Mouse (Mus musculus) stomach, embryonic 16.5 days (tissue): Measurements from ENCODE around the gene Ldhc. TPM values are rescaled to one million over a fixed set of nuclear protein-coding genes. Genes with fewer than 3 reads are reported as not detected.
A peak's percentile ranks its signal among the peaks of the same experiment; 100 is the strongest.
"Not testable (repeated sequence)": the region's sequence is repeated elsewhere in the genome, so short reads cannot be mapped to it uniquely, and the experiment has no call there.

Experiments
- ATAC-seq: fragments of 200-750 bp; cut with Nextera tagmentation; 2 replicates; pipeline ENCODE4 v1.8.0; 2017; ENCODE audit warnings: moderate number of reproducible peaks, moderate TSS enrichment; ENCODE audit not compliant: insufficient read depth, low FRiP score
- H3K27ac ChIP-seq: fragments of 300-500 bp; sonication (generic); 2 replicates; pipeline ENCODE4 v1.5.1; 2014; ENCODE audit warnings: low read length
- H3K27me3 ChIP-seq: fragments of 300-500 bp; sonication (generic); 2 replicates; pipeline ENCODE4 v1.6.1; 2014; ENCODE audit warnings: low read length, control low read depth, mixed read lengths; ENCODE audit not compliant: control insufficient read depth, insufficient read depth
- H3K36me3 ChIP-seq: fragments of 300-500 bp; sonication (generic); 2 replicates; pipeline ENCODE4 v1.6.1; 2014; ENCODE audit warnings: low read length; ENCODE audit not compliant: control insufficient read depth, insufficient read depth
- H3K4me1 ChIP-seq: fragments of 300-500 bp; sonication (generic); 2 replicates; pipeline ENCODE4 v1.6.1; 2014; ENCODE audit warnings: low read length, control low read depth, mixed read lengths; ENCODE audit not compliant: control insufficient read depth, insufficient read depth
- H3K4me2 ChIP-seq: fragments of 300-500 bp; sonication (generic); 2 replicates; pipeline ENCODE4 v1.6.1; 2014; ENCODE audit warnings: low read depth, low read length, mixed read lengths
- H3K4me3 ChIP-seq: fragments of 300-500 bp; sonication (generic); replicated peaks from 2 replicates; pipeline ENCODE4 v1.5.1; 2014; ENCODE audit warnings: mild to moderate bottlenecking, low read length
- H3K9ac ChIP-seq: fragments of 300-500 bp; sonication (generic); 2 replicates; pipeline ENCODE4 v1.6.1; 2014; ENCODE audit warnings: low read length
- H3K9me3 ChIP-seq: fragments of 300-500 bp; sonication (generic); replicated peaks from 2 replicates; pipeline ENCODE4 v1.6.1; 2016; ENCODE audit warnings: low read length, control low read depth; ENCODE audit not compliant: control insufficient read depth
- WGBS: fragments of 180-500 bp; shearing (Covaris S2); extraction: QIAGEN DNeasy Blood & Tissue Kit; methylation state at CpG from one replicate; pipeline ENCODE4 v1.1.7; 2014; 5-methylcytosine and 5-hydroxymethylcytosine counted together
- polyA plus RNA-seq: library from polyadenylated mRNA; unstranded; fragments of >200 nt; fragmentation: Nextera tagmentation; extraction: Ambion mirVana; gene quantifications from 2 replicates; pipeline ENCODE4 v1.2.1, GENCODE M21; 2015

The Ldhc gene
- polyA plus RNA-seq, 1 experiment from 2014 or later: not detected

DNA sequence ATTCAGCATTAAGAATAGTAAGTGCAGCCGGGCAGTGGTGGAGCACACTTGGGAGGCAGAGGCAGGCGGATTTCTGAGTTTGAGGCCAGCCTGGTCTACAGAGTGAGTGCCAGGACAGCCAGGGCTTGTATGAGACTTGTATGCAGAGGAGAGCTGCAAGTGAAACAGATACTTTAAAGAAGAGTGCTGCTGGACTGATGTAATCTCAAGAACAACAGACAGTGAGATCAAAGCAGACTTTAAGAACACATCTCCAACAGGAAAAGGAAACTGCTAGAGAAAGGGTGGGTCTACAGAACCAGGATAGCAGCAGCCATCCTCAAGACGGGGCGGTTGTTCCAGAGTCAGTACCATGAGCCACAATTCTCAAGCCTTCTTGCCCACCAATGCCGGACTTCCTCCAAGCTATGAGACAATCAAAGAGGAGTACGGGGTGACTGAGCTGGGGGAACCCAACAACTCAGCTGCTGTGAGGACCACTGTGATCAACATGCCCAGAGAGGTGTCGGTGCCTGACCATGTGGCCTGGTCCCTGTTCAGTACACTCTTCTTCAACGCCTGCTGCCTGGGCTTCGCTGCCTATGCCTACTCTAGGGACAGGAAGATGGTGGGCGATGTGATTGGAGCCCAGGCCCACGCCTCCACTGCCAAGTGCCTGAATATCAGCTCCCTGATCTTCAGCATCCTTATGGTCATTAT is 28.7 kb upstream of the Ldhc start:
- H3K36me3 ChIP-seq, H3K27me3 ChIP-seq, H3K9ac ChIP-seq, ATAC-seq, H3K4me1 ChIP-seq, H3K4me2 ChIP-seq, H3K27ac ChIP-seq, H3K9me3 ChIP-seq, H3K4me3 ChIP-seq: not testable (repeated sequence)
- 88% methylated on average over 11 of the region's 11 CpGs for WGBS

- H3K4me2 ChIP-seq: no peak overlapping the region
- no peaks in the 10 kb centered on the region for H3K9me3 ChIP-seq
- peak; percentile 77 for ATAC-seq
- peaks cover 13% of the 10 kb centered on the region for H3K4me1 ChIP-seq
- no peak overlapping the region for H3K4me3 ChIP-seq
- H3K9ac ChIP-seq: no peak overlapping the region
- H3K27me3 ChIP-seq: no peaks in the 10 kb centered on the region
- 55% methylated on average over 6 of the region's 6 CpGs for WGBS
- H3K36me3 ChIP-seq: no peaks in the 10 kb centered on the region
- peak overlapping the region; percentile 21; the same call in 1 of the 2 replicates for H3K27ac ChIP-seq
Observed at GRCm38 (mm10) chr7:46833266-46833665, 27.7 kb upstream of the Ldhc start.

DNA sequence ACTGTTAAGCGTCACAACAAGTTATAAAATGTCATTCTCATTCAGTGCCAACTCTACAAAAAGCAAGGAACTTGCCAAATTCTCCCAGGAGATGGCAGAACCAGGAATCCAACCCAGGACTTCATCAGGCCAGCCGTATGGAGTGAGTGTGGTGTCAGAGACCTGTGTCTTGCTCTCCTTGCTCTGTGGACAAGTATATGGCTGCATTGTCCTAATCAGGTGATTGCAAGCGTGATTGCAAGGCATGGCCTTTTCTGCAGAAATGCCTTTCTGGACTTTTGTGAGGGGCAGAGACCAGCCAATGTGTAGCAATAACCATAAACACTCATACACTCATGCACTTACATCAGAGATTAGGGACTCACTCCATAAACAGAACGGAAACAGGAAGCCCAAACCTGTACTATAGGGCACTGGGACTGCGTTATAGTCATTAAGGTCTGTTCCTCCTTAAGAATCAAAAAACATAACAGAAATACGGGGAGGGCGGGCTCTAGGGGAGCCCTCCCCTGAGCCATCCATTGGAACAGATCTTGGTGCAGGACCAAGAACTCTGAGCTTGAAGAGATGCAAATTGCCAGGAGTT is 27.2 kb upstream of the Ldhc start:
- whole genome bisulfite sequencing: 73% methylated on average over 7 of the region's 7 CpGs
- H3K4me2 ChIP-seq: no peak overlapping the region
- no peaks in the 10 kb centered on the region for H3K36me3 ChIP-seq
- H3K4me3 ChIP-seq: no peak overlapping the region
- no peaks in the 10 kb centered on the region for H3K9me3 ChIP-seq
- H3K4me1 ChIP-seq: peaks cover 17% of the 10 kb centered on the region
- H3K27ac ChIP-seq: peak overlapping the region; percentile 21; the same call in 1 of the 2 replicates
- H3K9ac ChIP-seq: no peak overlapping the region
- no peak for ATAC-seq
- no peaks in the 10 kb centered on the region for H3K27me3 ChIP-seq

DNA sequence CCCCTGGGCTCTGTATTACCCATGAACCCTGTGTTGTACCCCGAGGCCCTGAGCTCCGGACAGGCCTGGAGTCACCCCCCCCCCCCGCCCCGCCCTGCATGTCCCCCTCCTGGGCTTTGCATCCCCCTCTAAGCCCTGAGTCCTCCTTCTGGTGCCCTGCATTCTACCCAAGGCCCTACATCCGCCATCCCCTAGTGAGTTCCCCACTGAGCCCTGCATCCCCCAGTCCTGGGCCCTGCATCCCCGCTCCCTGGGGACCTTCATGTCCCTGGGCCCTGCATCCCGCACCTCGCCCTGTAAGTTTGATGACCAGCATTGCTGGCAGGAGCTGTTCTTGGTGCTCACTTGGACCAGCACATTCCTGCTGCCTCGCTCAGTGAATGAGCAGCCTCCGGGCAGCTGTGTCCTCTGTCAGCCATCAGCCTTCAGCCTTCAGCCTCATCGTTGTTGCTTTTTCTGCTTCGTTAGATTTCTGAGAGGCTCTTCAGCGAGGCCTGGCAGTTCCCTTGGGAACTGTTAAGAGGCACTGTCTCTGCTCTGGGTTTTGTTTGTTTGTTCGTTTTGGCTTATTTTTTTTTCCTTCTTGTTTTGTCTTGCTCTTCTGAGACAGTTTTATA is 25.9 kb upstream of the Ldhc start:
- ATAC-seq: no peak
- Histone ChIP-seq H3K27ac (no peak overlapping the region), H3K4me1 (peaks cover 30% of the 10 kb centered on the region), H3K9me3 (no peaks in the 10 kb centered on the region), H3K27me3 (no peaks in the 10 kb centered on the region), H3K36me3 (no peaks in the 10 kb centered on the region), H3K4me3 (no peak overlapping the region), H3K4me2 (no peak overlapping the region), H3K9ac (no peak overlapping the region)
- 61% methylated on average over 13 of the region's 14 CpGs for WGBS

- Histone ChIP-seq H3K9me3 (no peaks in the 10 kb centered on the region), H3K4me1 (peaks cover 39% of the 10 kb centered on the region), H3K27ac (no peak overlapping the region), H3K9ac (no peak overlapping the region), H3K4me3 (no peak overlapping the region), H3K27me3 (no peaks in the 10 kb centered on the region), H3K4me2 (no peak overlapping the region), H3K36me3 (no peaks in the 10 kb centered on the region)
- ATAC-seq: no peak
- 69% methylated on average over 5 of the region's 5 CpGs for WGBS
Observed at GRCm38 (mm10) chr7:46836357-46836756, 24.6 kb upstream of the Ldhc start.

DNA sequence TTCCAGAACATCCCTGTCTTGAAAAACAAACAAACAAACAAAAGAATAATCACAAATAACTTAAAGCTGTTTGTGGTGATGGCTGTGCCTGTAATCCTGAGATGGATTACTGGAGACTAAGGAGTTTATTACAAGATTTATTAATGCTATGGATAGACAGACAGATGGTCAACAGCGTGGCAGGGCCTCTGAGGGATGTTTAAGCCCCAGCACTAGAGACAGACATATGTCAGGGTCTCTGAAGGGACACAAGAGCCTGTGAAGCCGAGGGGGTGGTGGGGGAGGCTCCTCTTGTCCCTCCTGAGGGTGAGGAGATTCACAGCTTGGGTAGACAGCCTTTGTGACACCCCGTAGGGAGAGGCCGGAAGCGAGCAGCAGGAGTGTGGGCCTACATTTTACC is 23.9 kb upstream of the Ldhc start:
- H3K4me1 ChIP-seq: peaks cover 43% of the 10 kb centered on the region
- no peak for ATAC-seq

GRCm38 (mm10) chr7:46838104-46838671 is 22.8 kb upstream of the Ldhc start:
- H3K9me3 ChIP-seq: no peaks in the 10 kb centered on the region
- H3K27me3 ChIP-seq: no peaks in the 10 kb centered on the region
- H3K27ac ChIP-seq: peak overlapping the region; percentile 84
- peak overlapping the region; percentile 35; the same call in 1 of the 2 replicates for H3K4me2 ChIP-seq
- H3K9ac ChIP-seq: peak overlapping the region; percentile 65
- peak overlapping the region; percentile 5; the same call in 1 of the 2 replicates for H3K4me3 ChIP-seq
- peak; percentile 41; the same call in 1 of the 2 replicates for ATAC-seq
- H3K4me1 ChIP-seq: peaks cover 43% of the 10 kb centered on the region
- no peaks in the 10 kb centered on the region for H3K36me3 ChIP-seq
- WGBS: 7% methylated on average over 9 of the region's 9 CpGs

More for the DNA sequence above, 23.9 kb upstream of the Ldhc start:
- 69% methylated on average over 5 of the region's 5 CpGs for WGBS
- no peaks in the 10 kb centered on the region for H3K9me3 ChIP-seq
- H3K4me2 ChIP-seq: no peak overlapping the region
- H3K36me3 ChIP-seq: no peaks in the 10 kb centered on the region
- H3K4me3 ChIP-seq: no peak overlapping the region
- H3K27ac ChIP-seq: no peak overlapping the region
- no peak overlapping the region for H3K9ac ChIP-seq
- no peaks in the 10 kb centered on the region for H3K27me3 ChIP-seq

- Histone ChIP-seq H3K9ac (peak overlapping the region; percentile 47; the same call in 1 of the 2 replicates), H3K27ac (peak overlapping the region; percentile 84), H3K9me3 (no peaks in the 10 kb centered on the region), H3K4me2 (peak overlapping the region; percentile 35), H3K27me3 (no peaks in the 10 kb centered on the region), H3K4me3 (no peak overlapping the region), H3K4me1 (peaks cover 41% of the 10 kb centered on the region), H3K36me3 (no peaks in the 10 kb centered on the region)
- peak; percentile 70 for ATAC-seq
- 4% methylated on average over 8 of the region's 8 CpGs for WGBS
Observed at GRCm38 (mm10) chr7:46838891-46839302, 22.1 kb upstream of the Ldhc start.

DNA sequence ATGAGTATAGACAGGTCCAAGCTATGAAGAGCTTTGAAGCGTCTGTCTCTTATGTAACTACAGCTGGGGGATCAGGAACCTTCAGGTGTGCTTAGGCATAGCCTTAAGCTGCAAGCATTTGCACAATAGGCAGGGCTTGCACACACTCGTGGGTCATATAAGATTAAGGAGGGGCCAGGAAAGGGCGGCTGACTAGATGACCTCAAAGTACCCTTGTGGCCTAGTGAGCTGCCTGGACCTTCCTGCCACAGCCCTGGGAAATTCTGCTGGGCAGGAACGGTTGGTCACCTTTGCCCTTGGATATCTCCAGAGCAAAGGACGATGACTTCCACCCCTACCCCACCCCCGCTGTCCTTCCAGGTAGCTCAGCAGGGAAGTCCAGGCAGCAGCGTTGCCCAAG is 21.6 kb upstream of the Ldhc start:
- peak; percentile 45; the same call in 1 of the 2 replicates for ATAC-seq
- Histone ChIP-seq H3K27me3 (no peaks in the 10 kb centered on the region), H3K4me2 (peak overlapping the region; percentile 35), H3K9me3 (no peaks in the 10 kb centered on the region), H3K4me1 (peaks cover 41% of the 10 kb centered on the region), H3K27ac (peak overlapping the region; percentile 84), H3K36me3 (no peaks in the 10 kb centered on the region), H3K9ac (peak overlapping the region; percentile 37; the same call in 1 of the 2 replicates), H3K4me3 (no peak overlapping the region)
- WGBS: 37% methylated on average over 7 of the region's 7 CpGs
